Mouse (Mus musculus): ENCODE measurements around the gene Pdzk1ip1. TPM values are rescaled to one million over a fixed set of nuclear protein-coding genes. Genes with fewer than 3 reads are reported as not detected.

Pdzk1ip1 gene
- polyA plus RNA-seq, 1 experiment from 2014 or later, result 69.2 TPM

GRCm38 (mm10) chr4:115057674-115058316, 30.7 kb upstream of the Pdzk1ip1 start:
- Histone ChIP-seq H3K36me3 (no peaks in the 10 kb centered on the region), H3K27ac (replicated peaks) (peak overlapping the region; percentile 34; the same call in 1 of the 2 replicates), H3K4me1 (peaks cover 21% of the 10 kb centered on the region), H3K9ac (no peak overlapping the region), H3K27me3 (peaks cover 94% of the 10 kb centered on the region), H3K9me3 (replicated peaks) (no peaks in the 10 kb centered on the region), H3K4me3 (replicated peaks) (peak overlapping the region; percentile 44), H3K4me2 (replicated peaks) (peak overlapping the region; percentile 10; the same call in 1 of the 2 replicates)
- 0 out of 2 replicates have a peak, but pooled peaks have one; percentile 22 for ATAC-seq (ENCODE audit: insufficient number of reproducible peaks, low FRiP score, low TSS enrichment, low read depth)
- 1% methylated on average over 33 of the region's 33 CpGs for WGBS

GRCm38 (mm10) chr4:115058317-115058761, 30.2 kb upstream of the Pdzk1ip1 start:
- no peak overlapping the region for H3K4me2 ChIP-seq (replicated peaks)
- H3K27me3 ChIP-seq, result peaks cover 95% of the 10 kb centered on the region
- WGBS, result under 1% methylated on average over 20 of the region's 20 CpGs
- no peak for ATAC-seq (ENCODE audit: insufficient number of reproducible peaks, low FRiP score, low TSS enrichment, low read depth)
- no peaks in the 10 kb centered on the region for H3K36me3 ChIP-seq
- no peaks in the 10 kb centered on the region for H3K9me3 ChIP-seq (replicated peaks)
- H3K4me1 ChIP-seq, result peaks cover 25% of the 10 kb centered on the region
- no peak overlapping the region for H3K9ac ChIP-seq
- H3K4me3 ChIP-seq (replicated peaks), result peak overlapping the region; percentile 44
- no peak overlapping the region for H3K27ac ChIP-seq (replicated peaks)

- Histone ChIP-seq H3K4me2 (replicated peaks) (no peak overlapping the region), H3K4me3 (replicated peaks) (peak overlapping the region; percentile 44; the same call in 1 of the 2 replicates), H3K9me3 (replicated peaks) (no peaks in the 10 kb centered on the region), H3K4me1 (peaks cover 32% of the 10 kb centered on the region), H3K36me3 (no peaks in the 10 kb centered on the region), H3K9ac (no peak overlapping the region), H3K27ac (replicated peaks) (no peak overlapping the region), H3K27me3 (peaks cover 96% of the 10 kb centered on the region)
- WGBS, result 2% methylated on average over 23 of the region's 23 CpGs
- no peak for ATAC-seq (ENCODE audit: insufficient number of reproducible peaks, low FRiP score, low TSS enrichment, low read depth)
These were observed 29.5 kb upstream of the Pdzk1ip1 start for GRCm38 (mm10) chr4:115058871-115059590.

GRCm38 (mm10) chr4:115059871-115060270, 28.6 kb upstream of the Pdzk1ip1 start:
- H3K27me3 ChIP-seq, result peaks cover 96% of the 10 kb centered on the region
- ATAC-seq (ENCODE audit: insufficient number of reproducible peaks, low FRiP score, low TSS enrichment, low read depth), result no peak
- 12% methylated on average over 12 of the region's 12 CpGs for WGBS
- H3K4me1 ChIP-seq, result peaks cover 32% of the 10 kb centered on the region
- no peak overlapping the region for H3K4me2 ChIP-seq (replicated peaks)
- peak overlapping the region; percentile 16; the same call in 1 of the 2 replicates for H3K4me3 ChIP-seq (replicated peaks)
- no peak overlapping the region for H3K27ac ChIP-seq (replicated peaks)
- H3K9ac ChIP-seq, result no peak overlapping the region
- no peaks in the 10 kb centered on the region for H3K36me3 ChIP-seq
- no peaks in the 10 kb centered on the region for H3K9me3 ChIP-seq (replicated peaks)

- peaks cover 32% of the 10 kb centered on the region for H3K4me1 ChIP-seq
- H3K27ac ChIP-seq (replicated peaks), result no peak overlapping the region
- H3K9ac ChIP-seq, result no peak overlapping the region
- H3K4me2 ChIP-seq (replicated peaks), result no peak overlapping the region
- no peak for ATAC-seq (ENCODE audit: insufficient number of reproducible peaks, low FRiP score, low TSS enrichment, low read depth)
- 13% methylated on average over 3 of the region's 3 CpGs for WGBS
- H3K36me3 ChIP-seq, result no peaks in the 10 kb centered on the region
- no peaks in the 10 kb centered on the region for H3K9me3 ChIP-seq (replicated peaks)
- H3K4me3 ChIP-seq (replicated peaks), result no peak overlapping the region
- peaks cover 96% of the 10 kb centered on the region for H3K27me3 ChIP-seq
These were observed 27.8 kb upstream of the Pdzk1ip1 start for GRCm38 (mm10) chr4:115060753-115061152.

- under 1% methylated on average over 9 of the region's 9 CpGs for WGBS
- H3K4me2 ChIP-seq (replicated peaks), result peak overlapping the region; percentile 96
- no peak overlapping the region for H3K9ac ChIP-seq
- no peaks in the 10 kb centered on the region for H3K36me3 ChIP-seq
- peaks cover 94% of the 10 kb centered on the region for H3K27me3 ChIP-seq
- H3K4me1 ChIP-seq, result peaks cover 19% of the 10 kb centered on the region
- H3K9me3 ChIP-seq (replicated peaks), result no peaks in the 10 kb centered on the region
- peak overlapping the region; percentile 49 for H3K4me3 ChIP-seq (replicated peaks)
- no peak for ATAC-seq (ENCODE audit: insufficient number of reproducible peaks, low FRiP score, low TSS enrichment, low read depth)
- no peak overlapping the region for H3K27ac ChIP-seq (replicated peaks)
These were observed 26.0 kb upstream of the Pdzk1ip1 start for GRCm38 (mm10) chr4:115062540-115062874.

GRCm38 (mm10) chr4:115062875-115063517, 25.5 kb upstream of the Pdzk1ip1 start:
- peaks cover 91% of the 10 kb centered on the region for H3K27me3 ChIP-seq
- peak overlapping the region; percentile 96 for H3K4me2 ChIP-seq (replicated peaks)
- under 1% methylated on average over 58 of the region's 58 CpGs for WGBS
- no peak overlapping the region for H3K9ac ChIP-seq
- ATAC-seq (ENCODE audit: insufficient number of reproducible peaks, low FRiP score, low TSS enrichment, low read depth), result peak; percentile 78
- H3K4me1 ChIP-seq, result peaks cover 16% of the 10 kb centered on the region
- no peak overlapping the region for H3K27ac ChIP-seq (replicated peaks)
- no peaks in the 10 kb centered on the region for H3K9me3 ChIP-seq (replicated peaks)
- no peaks in the 10 kb centered on the region for H3K36me3 ChIP-seq
- peak overlapping the region; percentile 49 for H3K4me3 ChIP-seq (replicated peaks)

GRCm38 (mm10) chr4:115063518-115064239, 24.8 kb upstream of the Pdzk1ip1 start:
- no peak overlapping the region for H3K9ac ChIP-seq
- peaks cover 16% of the 10 kb centered on the region for H3K4me1 ChIP-seq
- peak overlapping the region; percentile 96 for H3K4me2 ChIP-seq (replicated peaks)
- under 1% methylated on average over 31 of the region's 31 CpGs for WGBS
- no peak overlapping the region for H3K27ac ChIP-seq (replicated peaks)
- no peaks in the 10 kb centered on the region for H3K9me3 ChIP-seq (replicated peaks)
- no peak for ATAC-seq (ENCODE audit: insufficient number of reproducible peaks, low FRiP score, low TSS enrichment, low read depth)
- no peaks in the 10 kb centered on the region for H3K36me3 ChIP-seq
- peak overlapping the region; percentile 49 for H3K4me3 ChIP-seq (replicated peaks)
- H3K27me3 ChIP-seq, result peaks cover 93% of the 10 kb centered on the region

- no peak overlapping the region for H3K27ac ChIP-seq (replicated peaks)
- no peak overlapping the region for H3K4me3 ChIP-seq (replicated peaks)
- peaks cover 19% of the 10 kb centered on the region for H3K27me3 ChIP-seq
- H3K9me3 ChIP-seq (replicated peaks), result no peaks in the 10 kb centered on the region
- 50% methylated on average over 1 of the region's 1 CpGs for WGBS
- H3K9ac ChIP-seq, result no peak overlapping the region
- no peak overlapping the region for H3K4me2 ChIP-seq (replicated peaks)
- no peaks in the 10 kb centered on the region for H3K36me3 ChIP-seq
- no peak for ATAC-seq (ENCODE audit: insufficient number of reproducible peaks, low FRiP score, low TSS enrichment, low read depth)
- H3K4me1 ChIP-seq, result no peaks in the 10 kb centered on the region
These were observed 16.8 kb upstream of the Pdzk1ip1 start for GRCm38 (mm10) chr4:115071668-115072067.

- H3K27me3 ChIP-seq, result 0 out of 2 replicates have a peak, but pooled peaks cover 3% of the 10 kb centered on the region
- H3K4me3 ChIP-seq (replicated peaks), result no peak overlapping the region
- H3K27ac ChIP-seq (replicated peaks), result no peak overlapping the region
- no peaks in the 10 kb centered on the region for H3K4me1 ChIP-seq
- H3K9ac ChIP-seq, result no peak overlapping the region
- H3K4me2 ChIP-seq (replicated peaks), result no peak overlapping the region
- no peak for ATAC-seq (ENCODE audit: insufficient number of reproducible peaks, low FRiP score, low TSS enrichment, low read depth)
- no peaks in the 10 kb centered on the region for H3K36me3 ChIP-seq
- WGBS, result 56% methylated on average over 1 of the region's 1 CpGs
- H3K9me3 ChIP-seq (replicated peaks), result no peaks in the 10 kb centered on the region
These were observed 13.7 kb upstream of the Pdzk1ip1 start for GRCm38 (mm10) chr4:115074789-115075188.

Data from embryonic facial prominence, embryonic 15.5 days (tissue).